Mouse (Mus musculus): ENCODE measurements at regions not wholly inside any gene's neighbourhood (a gene's known extent, or its start where the extent isn't known, plus 50 kb on each side); places are given as distances from the start of the nearest gene placed in this dataset.

DNA sequence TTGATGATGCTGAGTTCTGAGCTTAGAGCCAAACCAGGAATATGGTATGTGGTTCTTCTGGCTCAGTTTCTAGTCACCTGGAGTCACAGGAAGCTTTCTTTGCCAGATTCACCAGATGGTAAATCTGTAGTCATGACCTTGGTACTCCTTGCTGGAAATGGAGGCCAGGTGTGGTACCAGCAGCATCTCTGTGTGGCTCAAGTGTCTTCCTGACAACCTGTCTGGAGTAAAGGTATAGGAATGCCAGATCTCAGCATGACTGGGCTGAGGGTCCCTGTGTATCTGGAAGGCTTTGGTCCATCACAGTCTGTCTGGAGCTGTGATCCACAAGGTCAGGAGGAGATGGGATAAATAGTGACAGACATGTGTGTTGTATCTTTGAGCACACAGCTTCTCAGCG is 88.0 kb upstream of the Kcnj15 start:
- 100% methylated on average over 1 of the region's 1 CpGs for WGBS
- Histone ChIP-seq H3K27ac (ENCODE audit: low read depth, low read length) (no peak overlapping the region), H3K4me1 (ENCODE audit: insufficient read depth, low read length) (no peaks in the 10 kb centered on the region), H3K27me3 (ENCODE audit: insufficient read depth, low read length) (no peaks in the 10 kb centered on the region), H3K36me3 (ENCODE audit: insufficient read depth, low read length) (no peaks in the 10 kb centered on the region), H3K4me3 (ENCODE audit: low read depth, low read length) (no peak overlapping the region), H3K9ac (replicated peaks; ENCODE audit: low read length, poor library complexity, severe bottlenecking) (no peak overlapping the region), H3K9me3 (ENCODE audit: low read length) (no peaks in the 10 kb centered on the region), H3K4me2 (ENCODE audit: low read depth, low read length, poor library complexity, severe bottlenecking) (no peak overlapping the region)
- peak; percentile 45 for DNase-seq (ENCODE audit: low spot score)
- no peak for TF ChIP-seq CTCF (IDR thresholded peaks at IDR 0.05)
- no peak for ATAC-seq (ENCODE audit: low FRiP score)

GRCm38 (mm10) chr16:95180562-95180961 is 76.8 kb upstream of the Kcnj15 start:
- no peak for TF ChIP-seq CTCF (IDR thresholded peaks at IDR 0.05)
- Histone ChIP-seq H3K4me1 (ENCODE audit: insufficient read depth, low read length) (no peaks in the 10 kb centered on the region), H3K9me3 (ENCODE audit: low read length) (no peaks in the 10 kb centered on the region), H3K27me3 (ENCODE audit: insufficient read depth, low read length) (no peaks in the 10 kb centered on the region), H3K36me3 (ENCODE audit: insufficient read depth, low read length) (no peaks in the 10 kb centered on the region), H3K4me3 (ENCODE audit: low read depth, low read length) (no peak overlapping the region), H3K4me2 (ENCODE audit: low read depth, low read length, poor library complexity, severe bottlenecking) (no peak overlapping the region), H3K27ac (ENCODE audit: low read depth, low read length) (no peak overlapping the region), H3K9ac (replicated peaks; ENCODE audit: low read length, poor library complexity, severe bottlenecking) (no peak overlapping the region)
- WGBS, result 79% methylated on average over 5 of the region's 5 CpGs
- ATAC-seq (ENCODE audit: low FRiP score) (no peak), DNase-seq (ENCODE audit: low spot score) (peak; percentile 33)

DNA sequence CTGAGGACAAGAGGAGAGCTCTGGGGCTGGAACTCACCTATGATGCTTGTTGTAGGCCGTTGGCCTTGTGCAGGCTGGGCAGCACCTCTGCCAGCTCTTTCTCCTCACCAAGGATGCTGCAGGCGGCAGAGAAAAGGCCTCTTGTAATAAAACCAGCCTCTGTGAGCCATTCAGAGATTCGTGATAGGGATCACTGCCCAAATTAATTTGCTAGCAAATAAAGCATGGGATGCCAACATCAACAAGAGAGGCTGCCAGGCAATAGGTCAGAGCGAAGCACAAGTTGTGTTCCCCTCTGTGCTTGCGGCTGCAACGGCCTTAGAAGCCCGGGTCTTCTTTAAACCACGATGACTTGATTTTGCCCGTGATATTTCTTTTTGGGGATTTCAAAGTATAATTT is 72.0 kb upstream of the Kcnj15 start:
- 73% methylated on average over 9 of the region's 9 CpGs for WGBS
- Histone ChIP-seq H3K27ac (ENCODE audit: low read depth, low read length) (no peak overlapping the region), H3K9ac (replicated peaks; ENCODE audit: low read length, poor library complexity, severe bottlenecking) (no peak overlapping the region), H3K9me3 (ENCODE audit: low read length) (no peaks in the 10 kb centered on the region), H3K36me3 (ENCODE audit: insufficient read depth, low read length) (no peaks in the 10 kb centered on the region), H3K4me2 (ENCODE audit: low read depth, low read length, poor library complexity, severe bottlenecking) (no peak overlapping the region), H3K27me3 (ENCODE audit: insufficient read depth, low read length) (no peaks in the 10 kb centered on the region), H3K4me3 (ENCODE audit: low read depth, low read length) (no peak overlapping the region), H3K4me1 (ENCODE audit: insufficient read depth, low read length) (no peaks in the 10 kb centered on the region)
- no peak for TF ChIP-seq CTCF (IDR thresholded peaks at IDR 0.05)
- no peak for ATAC-seq (ENCODE audit: low FRiP score)
- peak; percentile 64 for DNase-seq (ENCODE audit: low spot score)

GRCm38 (mm10) chr16:95189114-95189513 is 68.2 kb upstream of the Kcnj15 start:
- Histone ChIP-seq H3K27me3 (ENCODE audit: insufficient read depth, low read length) (no peaks in the 10 kb centered on the region), H3K9me3 (ENCODE audit: low read length) (no peaks in the 10 kb centered on the region), H3K4me3 (ENCODE audit: low read depth, low read length) (no peak overlapping the region), H3K27ac (ENCODE audit: low read depth, low read length) (no peak overlapping the region), H3K36me3 (ENCODE audit: insufficient read depth, low read length) (no peaks in the 10 kb centered on the region), H3K4me2 (ENCODE audit: low read depth, low read length, poor library complexity, severe bottlenecking) (no peak overlapping the region), H3K9ac (replicated peaks; ENCODE audit: low read length, poor library complexity, severe bottlenecking) (no peak overlapping the region), H3K4me1 (ENCODE audit: insufficient read depth, low read length) (no peaks in the 10 kb centered on the region)
- 87% methylated on average over 8 of the region's 8 CpGs for WGBS
- TF ChIP-seq CTCF (IDR thresholded peaks at IDR 0.05), result no peak
- DNase-seq (ENCODE audit: low spot score) (no peak), ATAC-seq (ENCODE audit: low FRiP score) (no peak)

DNA sequence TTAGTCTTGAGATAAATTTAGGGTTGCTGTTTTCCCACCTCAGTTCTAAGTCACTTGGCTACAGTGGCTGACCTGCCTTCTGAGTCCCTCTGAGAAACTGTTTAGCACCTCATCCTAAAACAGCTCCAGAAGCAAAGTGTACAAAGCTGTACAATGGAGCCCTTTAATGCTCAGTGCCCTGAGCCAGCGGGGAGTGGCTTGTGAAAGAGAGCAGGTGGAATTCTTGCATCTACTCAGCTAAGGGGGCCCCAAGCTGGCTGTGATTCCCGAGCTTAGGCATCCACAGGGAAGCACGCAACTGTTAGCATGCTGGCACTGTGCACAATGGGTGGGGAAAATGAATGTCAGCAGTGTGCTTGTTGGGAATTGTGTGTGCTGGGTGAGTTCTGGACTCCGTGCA is 63.2 kb upstream of the Kcnj15 start:
- no peak overlapping the region for H3K4me2 ChIP-seq (ENCODE audit: low read depth, low read length, poor library complexity, severe bottlenecking)
- no peaks in the 10 kb centered on the region for H3K9me3 ChIP-seq (ENCODE audit: low read length)
- no peak overlapping the region for H3K9ac ChIP-seq (replicated peaks; ENCODE audit: low read length, poor library complexity, severe bottlenecking)
- DNase-seq (ENCODE audit: low spot score) (no peak), ATAC-seq (ENCODE audit: low FRiP score) (no peak)
- H3K36me3 ChIP-seq (ENCODE audit: insufficient read depth, low read length), result no peaks in the 10 kb centered on the region
- no peak overlapping the region for H3K4me3 ChIP-seq (ENCODE audit: low read depth, low read length)
- WGBS, result 44% methylated on average over 4 of the region's 4 CpGs
- no peaks in the 10 kb centered on the region for H3K27me3 ChIP-seq (ENCODE audit: insufficient read depth, low read length)
- no peaks in the 10 kb centered on the region for H3K4me1 ChIP-seq (ENCODE audit: insufficient read depth, low read length)
- no peak for TF ChIP-seq CTCF (IDR thresholded peaks at IDR 0.05)
- H3K27ac ChIP-seq (ENCODE audit: low read depth, low read length), result no peak overlapping the region

- Histone ChIP-seq H3K4me1 (ENCODE audit: insufficient read depth, low read length) (no peaks in the 10 kb centered on the region), H3K9me3 (ENCODE audit: low read length) (no peaks in the 10 kb centered on the region), H3K9ac (replicated peaks; ENCODE audit: low read length, poor library complexity, severe bottlenecking) (no peak overlapping the region), H3K27me3 (ENCODE audit: insufficient read depth, low read length) (no peaks in the 10 kb centered on the region), H3K36me3 (ENCODE audit: insufficient read depth, low read length) (no peaks in the 10 kb centered on the region), H3K27ac (ENCODE audit: low read depth, low read length) (no peak overlapping the region), H3K4me2 (ENCODE audit: low read depth, low read length, poor library complexity, severe bottlenecking) (no peak overlapping the region), H3K4me3 (ENCODE audit: low read depth, low read length) (no peak overlapping the region)
- ATAC-seq (ENCODE audit: low FRiP score) (no peak), DNase-seq (ENCODE audit: low spot score) (no peak)
- WGBS, result 85% methylated on average over 4 of the region's 4 CpGs
- no peak for TF ChIP-seq CTCF (IDR thresholded peaks at IDR 0.05)
Observed at GRCm38 (mm10) chr16:95196141-95196540, 61.2 kb upstream of the Kcnj15 start.

Measured in midbrain, postnatal 0 days (tissue).